Mouse (Mus musculus): ENCODE measurements around the gene Tmprss9.
A peak's percentile ranks its signal among the peaks of the same experiment; 100 is the strongest.
"Not testable (repeated sequence)": the region's sequence is repeated elsewhere in the genome, so short reads cannot be mapped to it uniquely, and the experiment has no call there.

Gene Tmprss9

DNA sequence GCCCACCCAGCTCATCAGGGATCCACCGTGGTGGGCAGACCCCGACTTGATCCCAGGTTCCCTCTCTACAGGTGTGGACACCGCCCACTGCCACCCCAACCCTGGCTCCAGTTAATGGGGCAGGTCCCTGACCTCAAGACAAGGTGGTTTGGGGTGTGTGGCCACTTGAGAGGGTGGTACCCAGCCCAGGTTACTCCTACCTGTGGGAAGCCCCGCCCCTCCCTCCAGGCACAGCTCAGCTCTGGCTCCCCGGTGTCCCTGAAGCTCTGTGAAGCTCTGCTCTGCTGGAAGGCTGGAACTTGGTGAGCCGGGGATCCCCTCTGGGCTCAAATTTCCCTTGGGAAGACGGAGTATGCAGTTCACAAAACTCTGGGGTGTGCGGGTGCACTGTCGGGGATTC lies at the start of gene Tmprss9:
Gene Tmprss9, plus strand, starts transcription at position 268 of the 400 bp plus-strand sequence.
- no peak for DNase-seq (ENCODE audit: low spot score)

DNA sequence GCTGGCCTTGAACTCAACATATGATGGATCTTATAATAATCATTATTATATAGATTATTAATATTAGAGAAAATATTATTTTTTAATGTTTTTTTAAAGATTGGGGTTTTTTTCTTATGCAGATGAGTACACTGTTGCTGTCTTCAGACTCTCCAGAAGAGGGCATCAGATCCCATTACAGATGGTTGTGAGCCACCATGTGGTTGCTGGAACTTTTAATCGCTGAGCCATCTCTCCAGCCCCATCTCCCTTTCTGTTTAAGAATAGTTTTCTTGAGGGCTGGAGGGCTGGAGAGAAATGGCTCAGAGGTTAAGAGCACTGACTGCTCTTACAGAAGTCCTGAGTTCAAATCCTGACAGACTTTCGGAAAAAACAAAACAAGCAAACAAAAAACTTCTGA lies 49.7 kb upstream of the Tmprss9 start:
- DNase-seq (ENCODE audit: low spot score), result no peak

DNA sequence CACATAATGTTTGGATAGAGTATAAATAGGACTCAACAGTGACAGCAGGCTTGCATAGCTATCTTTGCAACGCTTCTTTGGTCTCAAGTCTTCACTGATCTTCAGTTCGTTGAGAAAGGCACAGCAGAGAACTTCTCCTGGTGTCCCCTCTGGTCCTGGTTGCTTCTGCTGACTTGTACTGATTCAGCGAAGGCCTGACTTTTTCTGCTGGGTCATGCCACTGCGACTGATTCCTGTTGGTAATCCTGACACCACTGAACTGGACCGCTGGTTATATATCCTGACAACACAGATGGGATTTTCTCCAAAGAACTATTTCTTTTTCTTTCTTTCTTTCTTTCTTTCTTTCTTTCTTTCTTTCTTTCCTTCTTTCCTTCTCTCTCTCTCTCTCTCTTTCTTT lies 49.1 kb upstream of the Tmprss9 start:
- no peak for DNase-seq (ENCODE audit: low spot score)

DNA sequence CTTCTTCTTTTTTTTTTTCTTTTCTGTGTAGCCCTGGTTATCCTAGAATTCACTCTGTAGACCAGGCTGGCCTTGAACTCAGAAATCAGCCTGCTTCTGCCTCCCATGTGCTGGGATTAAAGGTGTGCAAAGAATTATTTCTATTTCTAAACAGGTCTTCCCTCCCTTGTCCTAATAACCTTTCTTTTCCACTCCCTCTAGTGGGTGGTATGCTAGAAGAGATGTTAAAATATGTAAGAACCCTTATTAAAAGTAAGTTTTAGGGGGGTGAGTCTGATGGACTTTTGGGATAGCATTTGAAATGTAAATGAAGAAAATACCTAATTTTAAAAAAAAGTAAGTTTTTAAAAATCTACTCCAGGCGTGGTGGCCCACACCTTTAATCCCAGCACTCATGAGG lies 48.3 kb upstream of the Tmprss9 start:
- no peak for DNase-seq (ENCODE audit: low spot score)

DNA sequence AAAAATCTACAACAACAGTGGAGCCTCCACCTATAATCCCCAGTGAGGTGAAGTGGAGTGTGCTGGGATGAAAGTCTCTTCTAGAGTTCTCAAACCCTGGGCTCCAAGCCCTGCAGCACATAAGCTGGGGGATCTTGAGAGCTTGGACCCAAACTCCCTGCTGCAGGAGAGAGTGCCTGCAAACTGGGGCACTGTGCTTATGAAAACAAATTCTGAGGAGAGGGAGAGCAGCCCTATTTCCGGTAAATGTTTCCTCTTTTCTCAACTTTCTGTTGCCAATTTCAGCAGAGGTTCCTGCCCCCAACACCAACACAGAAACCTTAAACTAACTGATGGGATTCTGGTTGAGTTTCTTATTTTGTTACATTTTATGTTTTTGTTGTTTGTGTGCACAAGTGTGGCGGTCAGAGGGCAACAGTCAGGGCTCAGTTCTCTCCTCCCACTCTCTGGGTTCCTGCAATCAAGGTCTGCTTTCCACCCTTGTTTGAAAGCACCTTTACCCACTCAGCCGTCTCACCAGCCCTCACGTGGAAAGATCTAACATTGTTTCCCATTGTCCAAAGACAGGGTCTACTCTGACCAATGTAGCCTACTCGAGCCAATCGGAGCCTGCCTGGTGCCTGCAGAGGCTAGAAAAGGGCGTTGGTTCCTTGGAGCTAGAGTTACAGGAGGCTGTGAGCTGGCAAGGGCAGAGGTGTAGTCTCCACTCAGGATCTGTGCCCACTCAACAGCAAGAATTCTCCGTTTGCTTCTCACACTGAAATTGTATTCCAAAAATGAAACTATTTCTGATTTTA lies 47.6 kb upstream of the Tmprss9 start:
- DNase-seq (ENCODE audit: low spot score), result no peak

DNA sequence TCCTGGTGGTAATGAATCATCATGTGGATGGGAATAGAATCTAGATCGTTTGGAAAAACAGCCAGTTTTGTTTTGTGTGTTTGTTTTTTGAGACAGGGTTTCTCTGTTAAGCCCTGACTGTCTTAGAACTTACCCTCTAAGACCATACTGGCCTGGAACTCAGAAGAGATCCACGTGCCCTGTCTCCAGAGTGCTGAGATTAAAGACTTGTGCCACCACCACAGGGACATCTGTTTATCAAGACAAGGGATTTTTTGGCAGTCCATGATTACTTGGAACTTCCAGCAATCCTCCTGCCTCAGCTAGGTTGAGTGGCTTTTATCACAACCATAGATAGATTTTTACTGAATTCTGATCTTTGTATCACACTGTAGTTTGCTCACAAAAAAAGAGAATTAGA lies 46.8 kb upstream of the Tmprss9 start:
- no peak for DNase-seq (ENCODE audit: low spot score)

DNA sequence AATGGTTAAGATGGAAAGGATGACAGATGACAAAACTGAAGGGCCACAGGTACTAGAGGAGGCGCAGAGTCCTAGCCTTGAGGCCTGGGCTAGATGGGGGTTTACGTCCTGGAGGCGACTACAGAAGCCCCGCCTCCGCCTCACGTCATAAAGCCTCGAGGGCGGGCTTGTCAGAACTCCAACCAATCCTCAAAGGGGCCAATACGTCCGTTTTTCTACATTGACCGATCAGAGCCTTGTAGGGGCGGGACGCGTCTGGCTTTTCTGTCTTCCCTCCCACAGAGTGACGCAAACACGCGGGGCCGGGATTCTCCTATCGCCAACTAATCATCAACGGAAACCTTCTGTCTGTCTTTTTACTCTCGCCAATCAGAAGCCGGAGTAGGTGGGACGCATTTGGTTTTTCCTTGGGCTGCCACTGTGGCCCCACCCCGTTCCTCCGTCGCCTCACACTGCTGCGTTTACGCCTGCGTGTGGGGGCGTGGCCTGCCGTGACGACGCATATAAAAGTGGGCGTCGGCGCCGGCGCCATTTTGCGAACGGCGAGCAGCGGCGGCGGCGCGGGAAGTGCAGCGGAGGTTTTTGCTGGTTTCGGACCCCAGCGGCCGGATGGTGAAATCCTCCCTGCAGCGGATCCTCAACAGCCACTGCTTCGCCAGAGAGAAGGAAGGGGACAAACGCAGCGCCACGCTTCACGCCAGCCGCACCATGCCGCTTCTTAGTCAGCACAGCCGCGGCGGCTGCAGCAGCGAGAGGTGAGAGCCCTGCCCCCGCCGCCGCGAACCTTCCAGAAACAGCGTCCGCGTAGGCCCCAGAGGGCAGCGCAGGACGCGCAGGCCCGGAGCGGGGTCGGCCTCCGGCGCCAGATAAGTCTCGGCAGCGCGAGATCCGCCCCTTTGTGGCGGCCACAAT lies 45.2 kb upstream of the Tmprss9 start, which contains the start of gene Oaz1:
Gene Oaz1, plus strand, starts transcription at position 506 of the 912 bp plus-strand sequence.
- DNase-seq (ENCODE audit: low spot score), result peak; percentile 99

DNA sequence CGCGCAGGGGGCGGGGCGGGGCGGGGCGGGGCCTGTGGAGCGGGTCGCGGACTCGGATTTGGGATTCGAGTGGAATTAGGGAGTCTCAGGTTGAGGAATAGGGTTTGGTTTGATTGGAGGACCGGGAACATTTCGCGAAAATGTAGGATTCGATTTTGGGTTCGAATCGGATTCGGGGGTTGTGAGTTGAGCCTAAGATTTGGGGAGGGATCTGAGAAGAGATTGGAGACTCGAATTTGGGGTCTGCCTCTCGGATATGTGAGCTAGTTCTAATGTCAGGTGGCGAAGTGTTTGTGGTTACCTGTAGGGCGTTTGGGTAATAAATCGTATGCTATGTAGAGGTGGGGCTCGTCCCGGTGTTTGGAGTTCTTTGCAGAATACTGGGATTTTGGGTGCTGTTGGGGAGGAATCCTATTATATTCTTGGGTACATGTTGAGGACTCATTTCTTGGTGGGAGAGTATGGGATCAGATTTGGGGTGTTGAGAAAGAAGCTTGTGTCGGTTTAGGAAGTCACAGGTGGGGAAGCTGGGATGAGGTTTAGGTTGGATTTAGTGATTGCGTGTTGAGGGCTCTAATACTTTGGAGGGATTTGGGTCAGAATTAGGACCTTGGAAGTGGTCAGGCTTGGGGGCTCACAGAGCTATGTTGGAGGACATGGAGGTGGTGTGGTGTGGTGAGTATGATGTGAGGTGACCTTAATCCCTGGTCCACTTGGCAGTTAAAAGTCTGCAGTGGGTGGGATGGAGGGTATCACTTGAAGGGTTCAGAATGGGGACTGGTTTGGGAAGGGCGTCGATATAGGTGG lies 44.4 kb upstream of the Tmprss9 start:
- DNase-seq (ENCODE audit: low spot score), result no peak

DNA sequence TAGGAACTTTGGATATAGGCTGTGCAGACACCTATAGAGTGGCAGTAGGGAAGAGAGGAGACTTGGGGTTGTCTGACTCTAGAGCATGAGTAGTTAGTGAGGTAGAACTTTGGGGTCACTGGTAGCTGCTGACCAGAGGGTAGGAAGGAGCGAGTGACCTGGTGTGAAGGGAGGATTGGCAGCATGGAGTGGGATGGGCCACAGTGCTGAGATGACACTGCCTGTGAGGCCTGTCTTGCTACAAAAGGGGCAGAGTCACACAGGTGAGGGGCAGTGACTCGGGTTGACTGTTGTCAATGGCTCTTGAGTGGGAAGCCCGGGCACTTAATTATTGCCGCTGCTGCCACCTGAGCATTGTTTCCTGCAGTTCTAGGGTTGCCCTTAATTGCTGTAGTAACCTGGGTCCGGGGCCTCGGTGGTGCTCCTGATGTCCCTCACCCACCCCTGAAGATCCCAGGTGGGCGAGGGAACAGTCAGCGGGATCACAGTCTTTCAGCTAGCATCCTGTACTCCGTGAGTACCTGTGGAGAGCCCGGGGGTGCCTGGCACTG lies 43.7 kb upstream of the Tmprss9 start:
- DNase-seq (ENCODE audit: low spot score), result no peak

DNA sequence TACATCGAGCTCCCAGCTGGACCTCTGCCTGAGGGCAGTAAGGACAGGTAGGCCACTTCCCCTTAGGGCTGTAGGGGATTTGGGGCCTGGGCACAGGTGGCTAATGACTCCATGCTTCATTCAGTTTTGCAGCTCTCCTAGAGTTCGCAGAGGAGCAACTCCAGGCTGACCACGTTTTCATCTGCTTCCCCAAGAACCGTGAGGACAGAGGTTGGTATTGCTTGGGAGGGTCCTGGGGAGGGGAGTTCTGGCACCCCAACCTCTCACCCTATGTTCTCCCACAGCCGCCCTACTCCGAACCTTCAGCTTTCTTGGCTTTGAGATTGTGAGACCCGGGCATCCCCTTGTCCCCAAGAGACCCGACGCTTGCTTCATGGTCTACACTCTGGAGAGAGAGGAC lies 43.1 kb upstream of the Tmprss9 start:
- not testable (repeated sequence) for DNase-seq (ENCODE audit: low spot score)

DNA sequence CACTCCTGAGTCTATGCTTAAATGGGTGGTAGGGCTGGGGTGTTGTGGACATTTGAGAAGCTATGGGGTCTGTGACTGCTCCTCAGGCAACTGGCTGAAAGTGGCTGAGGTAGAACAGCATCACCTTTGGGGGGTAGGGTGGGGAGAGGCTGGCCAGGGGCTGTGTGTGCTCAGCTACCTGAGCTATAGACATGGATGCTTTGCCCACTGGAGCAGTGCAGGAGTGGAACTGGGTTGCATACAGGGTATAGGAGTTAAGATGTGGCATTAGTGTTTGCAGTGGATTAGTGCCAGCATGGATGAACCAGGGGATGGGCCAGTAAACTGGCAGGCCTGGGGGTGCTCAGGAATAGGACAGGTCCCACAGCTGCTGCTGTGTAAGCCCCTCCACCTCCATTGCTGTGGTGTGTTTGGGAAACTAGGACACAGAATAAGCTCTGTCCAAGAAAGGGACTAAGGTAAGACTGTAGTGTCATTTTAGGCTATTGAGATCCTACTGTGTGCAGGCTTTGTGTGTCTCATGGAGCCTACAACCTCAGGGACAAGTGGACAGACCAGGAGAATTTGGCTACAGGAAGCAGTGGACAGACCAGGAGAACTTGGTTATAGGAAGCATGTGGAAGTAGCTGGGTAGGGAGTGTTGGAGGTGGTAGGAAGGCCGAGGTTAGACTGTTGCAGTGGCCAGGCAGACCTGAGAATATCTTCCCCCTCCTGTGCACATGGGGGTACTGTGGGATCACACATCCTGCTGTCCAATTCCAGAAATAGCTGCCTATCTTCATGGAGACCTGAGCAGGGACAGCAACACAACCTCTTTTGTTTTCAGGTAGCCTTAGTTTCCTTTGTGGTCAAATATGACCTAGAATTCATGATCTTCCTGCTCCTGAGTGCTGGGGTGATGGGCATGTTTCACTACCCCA lies 42.0 kb upstream of the Tmprss9 start:
- no peak for DNase-seq (ENCODE audit: low spot score)

DNA sequence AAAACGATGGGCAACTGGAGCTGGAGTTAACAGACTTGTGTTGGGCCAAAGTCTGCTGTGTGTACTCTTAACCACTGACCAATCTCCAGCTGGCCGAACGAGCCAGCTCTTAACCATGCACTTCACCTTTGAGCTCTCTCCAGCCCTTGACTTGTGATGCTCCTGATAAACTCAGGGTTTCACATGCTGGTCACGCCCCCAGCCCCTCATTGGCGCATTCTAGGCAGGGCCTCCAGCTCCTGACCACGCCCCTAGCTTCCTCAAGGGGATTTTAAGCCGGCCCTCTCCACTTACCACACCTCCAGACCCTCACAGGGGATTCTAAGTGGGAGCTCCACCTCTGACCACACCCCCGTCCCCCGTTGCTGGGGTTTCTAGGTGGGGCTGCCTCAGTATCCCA lies 40.5 kb upstream of the Tmprss9 start:
- peak; percentile 51 for DNase-seq (ENCODE audit: low spot score)

DNA sequence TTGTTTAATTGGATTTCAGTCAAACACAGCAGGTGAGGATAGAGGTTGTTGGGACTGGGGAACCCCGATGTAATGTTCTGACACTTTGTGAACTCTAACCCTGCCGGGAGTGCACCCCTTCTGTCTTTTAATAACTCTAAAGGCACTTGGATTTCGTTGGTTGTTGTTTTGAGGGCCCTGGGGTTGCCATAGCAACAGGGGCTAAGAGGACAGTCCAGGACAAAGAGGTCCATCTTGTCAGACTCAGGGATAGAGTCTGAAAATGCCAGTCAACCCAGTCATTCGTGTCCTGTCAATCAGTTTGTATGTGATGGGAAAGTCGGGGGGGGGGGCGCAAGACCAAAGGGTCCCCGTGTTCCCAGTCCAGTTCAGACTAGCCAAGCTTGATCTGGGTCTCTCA lies 38.8 kb upstream of the Tmprss9 start:
- DNase-seq (ENCODE audit: low spot score), result no peak

DNA sequence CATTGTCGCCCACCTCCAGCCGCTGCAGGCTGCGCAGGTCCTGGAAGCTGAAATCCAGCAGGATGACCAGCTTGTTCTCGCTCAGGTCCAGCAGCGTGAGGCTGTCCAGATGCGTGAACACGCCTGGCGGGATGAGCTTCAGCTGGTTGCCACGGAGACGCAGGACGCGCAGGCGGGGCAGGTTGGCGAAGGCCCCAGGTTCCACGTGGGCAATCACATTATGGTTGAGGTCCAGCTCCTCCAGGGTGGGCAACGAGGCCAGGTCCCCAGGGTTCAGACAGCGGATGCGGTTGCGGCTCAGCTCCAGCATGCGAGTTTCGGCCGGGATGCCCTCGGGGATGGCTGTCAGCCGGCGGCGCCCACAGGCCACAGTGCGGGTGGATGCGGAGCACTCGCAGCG lies 36.0 kb upstream of the Tmprss9 start:
- no peak for DNase-seq (ENCODE audit: low spot score)

DNA sequence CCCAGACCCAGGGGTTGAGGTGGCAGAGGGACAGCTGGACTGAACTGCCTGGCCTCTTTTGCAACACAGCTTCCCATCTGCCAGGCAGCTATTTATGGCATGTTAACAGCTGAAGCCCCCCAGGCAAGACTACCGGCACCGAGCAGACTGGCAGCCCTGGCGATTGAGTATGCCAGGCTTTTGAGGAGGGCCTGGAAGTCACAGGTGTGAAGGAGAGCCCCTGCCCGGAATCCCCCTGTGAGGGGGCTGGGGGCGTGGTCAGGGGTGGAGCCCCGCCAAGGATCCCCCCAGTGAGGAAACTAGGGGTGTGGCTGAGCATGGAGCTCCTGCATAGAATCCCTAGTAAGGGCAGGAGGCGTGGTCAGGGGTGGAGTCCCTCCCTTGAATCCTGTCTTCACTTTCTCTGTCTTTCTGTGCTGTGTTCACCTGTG lies 34.7 kb upstream of the Tmprss9 start:
- DNase-seq (ENCODE audit: low spot score), result no peak

DNA sequence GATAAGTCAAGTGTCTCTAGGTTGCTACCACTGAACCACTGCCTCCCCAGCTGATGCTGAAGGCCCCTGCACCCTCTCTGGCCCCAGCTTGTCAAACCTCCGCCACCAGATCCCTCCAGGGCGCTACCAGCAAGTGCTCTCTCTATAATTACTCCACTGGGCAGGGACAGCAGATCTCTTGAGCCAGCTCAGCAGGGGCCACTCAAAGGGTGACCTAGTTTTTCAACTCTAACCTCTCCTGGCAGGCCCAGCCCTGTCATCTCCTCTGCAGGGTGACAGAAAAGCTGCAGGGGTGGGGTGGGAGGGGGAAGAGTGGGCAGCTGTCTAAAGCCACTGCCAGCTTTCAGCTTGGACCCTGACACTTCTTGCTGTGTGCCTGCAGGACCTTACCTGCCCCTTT lies 33.8 kb upstream of the Tmprss9 start:
- DNase-seq (ENCODE audit: low spot score), result no peak

DNA sequence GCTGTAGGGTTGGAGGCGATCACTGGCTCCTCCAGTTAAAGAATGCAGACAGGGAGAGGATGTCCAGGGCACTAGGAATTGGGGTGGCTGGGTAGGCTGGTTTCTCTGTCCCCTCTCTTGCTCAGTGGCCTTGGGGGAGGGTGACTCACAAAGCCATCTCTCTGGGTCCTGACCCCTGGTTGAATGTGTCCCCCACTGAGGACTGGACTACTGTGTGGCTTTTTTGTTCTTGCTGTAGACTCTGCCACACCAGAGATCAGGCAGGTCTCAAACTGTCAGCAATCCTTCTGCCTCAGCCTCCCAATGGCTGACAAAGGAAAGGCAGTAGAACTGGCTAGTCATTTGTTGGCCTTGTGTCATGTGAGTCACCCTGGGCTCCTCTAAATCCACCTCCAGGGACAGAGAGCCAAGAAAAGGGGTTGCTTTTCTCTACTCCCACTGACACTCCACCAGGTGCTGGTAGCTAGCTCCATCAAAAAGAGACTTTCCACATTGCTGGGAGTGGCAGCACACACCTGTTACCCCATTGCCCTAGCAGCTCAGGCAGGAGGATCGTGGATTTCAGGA lies 33.2 kb upstream of the Tmprss9 start:
- no peak for DNase-seq (ENCODE audit: low spot score)

DNA sequence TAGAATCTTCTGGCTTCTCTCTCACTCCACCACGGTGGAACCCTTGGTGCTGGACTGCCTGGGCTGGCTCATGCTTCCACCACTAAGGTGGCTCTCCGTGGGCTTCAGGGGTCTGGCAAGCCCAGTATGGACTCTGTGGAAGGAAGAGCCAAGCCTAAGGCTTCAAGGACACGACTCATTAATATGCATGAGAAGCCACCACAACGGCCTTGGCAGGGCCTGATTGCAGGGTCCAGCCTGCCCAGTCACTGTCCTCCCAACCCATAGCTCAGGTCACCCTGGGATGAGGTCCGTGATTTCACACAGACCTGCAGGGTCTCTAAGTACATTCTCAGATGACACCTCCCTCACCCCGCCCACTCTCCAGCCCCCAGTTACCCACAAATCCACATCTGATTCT lies 31.8 kb upstream of the Tmprss9 start:
- DNase-seq (ENCODE audit: low spot score), result no peak

DNA sequence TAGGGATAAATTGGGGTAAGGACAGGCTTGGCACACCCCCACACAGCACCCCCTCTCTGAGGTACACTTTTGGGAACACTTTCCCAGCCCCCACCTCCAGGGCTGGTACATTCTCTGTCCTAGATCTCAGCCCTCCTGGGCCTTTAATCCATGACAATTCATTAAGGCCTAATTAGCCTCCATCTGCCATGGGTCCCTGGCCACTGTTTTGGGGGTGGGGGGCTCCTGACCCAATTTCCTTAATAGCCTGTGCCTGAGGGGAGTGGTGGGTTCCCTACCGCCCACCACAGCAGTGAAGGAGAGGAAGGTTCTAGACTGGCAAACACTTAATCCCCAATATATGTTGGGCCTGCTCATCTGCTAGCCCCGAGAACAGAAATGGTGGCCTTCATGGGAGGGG lies 30.0 kb upstream of the Tmprss9 start:
- no peak for DNase-seq (ENCODE audit: low spot score)

DNA sequence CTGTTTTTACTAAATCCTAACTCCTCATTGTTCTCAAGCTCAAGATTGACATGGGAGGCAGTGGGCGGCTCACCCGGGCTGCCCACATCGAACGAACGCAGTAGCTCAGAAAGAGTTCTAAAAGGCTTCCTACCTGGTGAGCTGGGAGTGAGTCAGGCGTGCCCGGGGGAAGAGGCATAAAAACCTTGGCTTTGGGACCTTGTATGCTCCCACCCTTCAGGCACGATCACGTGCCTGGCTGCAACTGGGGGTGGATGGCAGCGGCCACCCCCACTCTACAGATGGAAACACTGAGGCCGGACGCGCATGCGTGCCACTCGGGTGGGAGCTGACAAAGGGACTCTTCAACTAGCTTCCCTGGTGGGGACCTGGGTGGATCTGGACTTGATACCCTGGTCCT lies 29.3 kb upstream of the Tmprss9 start:
- no peak for DNase-seq (ENCODE audit: low spot score)

Measured in ovary, adult 18-20 months (tissue).